In genomic region chr14:31432424-31432823, GRCm38 (mm10) we compare ENCODE assay signal across 8 mouse cellular contexts. TPM values are rescaled to one million over a fixed set of nuclear protein-coding genes. Genes with fewer than 3 reads are reported as not detected.
DNase-seq lines count a peak whose midpoint lies in the region; ATAC-seq and TF ChIP-seq lines count a peak whose summit lies in the region.
"Had no signal": no experiment of that assay in that cellular context is flagged by ENCODE, and none has a peak within 500 bp of the region (broad histone marks: within the 10 kb centered on the region; RNA-seq: fewer than 3 reads in every experiment).

No protein-coding gene starts in this region.

- intact Hi-C loops in heart, postnatal 14 days (cut with DNase I) = no loop called here
- intact Hi-C loops in left cerebral cortex, postnatal 14 days (cut with DNase I) = no loop called here

- peak overlapping the region; percentile 49; the same call in 1 of the 2 replicates for H3K27ac ChIP-seq in heart, postnatal 0 days (ENCODE audit: low read depth)
- peak overlapping the region; percentile 88; the same call in 1 of the 2 replicates for H3K27ac ChIP-seq in limb, embryonic 12.5 days

- H3K4me1 ChIP-seq in heart, postnatal 0 days (ENCODE audit: control insufficient read depth, insufficient read depth) = peaks cover 39% of the 10 kb centered on the region
- peaks cover 42% of the 10 kb centered on the region for H3K4me1 ChIP-seq in limb, embryonic 12.5 days (replicated peaks)

- H3K9me3 ChIP-seq in heart, postnatal 0 days (replicated peaks; ENCODE audit: control insufficient read depth, low read length) = no peaks in the 10 kb centered on the region
- no peaks in the 10 kb centered on the region for H3K9me3 ChIP-seq in limb, embryonic 12.5 days

- TF ChIP-seq CTCF in heart, postnatal 0 days (IDR thresholded peaks at IDR 0.05; ENCODE audit: low read depth) = no peak

- WGBS in heart, postnatal 0 days = 24% methylated on average over 4 of the region's 4 CpGs
- 35% methylated on average over 4 of the region's 4 CpGs for WGBS in limb, embryonic 12.5 days

- H3K4me2 ChIP-seq in heart, postnatal 0 days (ENCODE audit: low read depth, low read length) = peak overlapping the region; percentile 37
- H3K4me2 ChIP-seq in limb, embryonic 12.5 days = peak overlapping the region; percentile 94

- no peak overlapping the region for H3K9ac ChIP-seq in heart, postnatal 0 days (replicated peaks; ENCODE audit: low read depth, low read length)
- H3K9ac ChIP-seq in limb, embryonic 12.5 days (replicated peaks) = 0 out of 2 replicates have a peak overlapping the region, but pooled peaks have one; percentile 0

- TF ChIP-seq EP300 in heart, postnatal 0 days (IDR thresholded peaks at IDR 0.05; ENCODE audit: low read depth) = no peak

- no peaks in the 10 kb centered on the region for H3K36me3 ChIP-seq in heart, postnatal 0 days (replicated peaks; ENCODE audit: control insufficient read depth, insufficient read depth, low read length)
- peaks cover 44% of the 10 kb centered on the region for H3K36me3 ChIP-seq in limb, embryonic 12.5 days

- H3K27me3 ChIP-seq in heart, postnatal 0 days (ENCODE audit: control insufficient read depth, insufficient read depth, low read length) = no peaks in the 10 kb centered on the region
- no peaks in the 10 kb centered on the region for H3K27me3 ChIP-seq in limb, embryonic 12.5 days

- H3K4me3 ChIP-seq in heart, postnatal 0 days (ENCODE audit: low read depth, low read length) = no peak overlapping the region
- no peak overlapping the region for H3K4me3 ChIP-seq in limb, embryonic 12.5 days (replicated peaks)

- no peak for ATAC-seq in heart, postnatal 0 days (ENCODE audit: insufficient read depth, low read depth)
- no peak for ATAC-seq in limb, embryonic 12.5 days (ENCODE audit: insufficient number of reproducible peaks, insufficient read depth, low FRiP score, low TSS enrichment, low read depth)

- no peak for DNase-seq in heart, postnatal 0 days (ENCODE audit: low spot score)
- DNase-seq in heart, postnatal 14 days = no peak
- DNase-seq in 416B (ENCODE audit: low read depth) (peak; percentile 9), A20 (ENCODE audit: low read depth, low spot score) (peak; percentile 51)
- no peak for DNase-seq in left cerebral cortex, postnatal 14 days (ENCODE audit: low spot score in 2 of 2)
- DNase-seq in urinary bladder, adult 18-20 months (ENCODE audit: low spot score in 2 of 2) = no peak
- DNase-seq: gastrocnemius, postnatal 10 days had no signal

RNA-seq across cellular contexts. Expression of gene Sh3bp5, which starts 3.5 kb away (rescaled TPM):
- total RNA-seq in heart, postnatal 0 days (2014; rRNA removed; ENCODE audit: low replicate concordance) = 10.2 and 14.2 TPM in 2 replicates
- polyA plus RNA-seq in heart, postnatal 0 days (2015; fragmentation: Nextera tagmentation; extraction: Ambion mirVana) = 37.6 and 43.4 TPM in 2 replicates
- 10 to 100 TPM; 44.4 to 47.3 TPM for total RNA-seq in heart, postnatal 14 days (2021)
- 41.9 and 47.4 TPM in 2 replicates for polyA plus RNA-seq in limb, embryonic 12.5 days (2016; fragmentation: Nextera tagmentation; extraction: Ambion mirVana)
- 10 to 100 TPM; 73.5 to 73.9 TPM for total RNA-seq in left cerebral cortex, postnatal 14 days (2021)

Comparison
In these comparisons a context has a peak if more than half of its experiments do, and no peak if none do; other contexts are left out.
1. DNase-seq: peak in 416B (single experiment) and A20 (single experiment); none in heart, postnatal 0 days (single experiment), heart, postnatal 14 days (0 of 2), left cerebral cortex, postnatal 14 days (0 of 2) and urinary bladder, adult 18-20 months (0 of 2).